Mouse (Mus musculus) midbrain, embryonic 10.5 days (tissue): Measurements from ENCODE around the gene Minar1. TPM values are rescaled to one million over a fixed set of nuclear protein-coding genes. Genes with fewer than 3 reads are reported as not detected.

ENCODE experiments used
- DNase-seq: peaks from one replicate; pipeline ENCODE4 v3.0.0-alpha.2; 2017; ENCODE audit warnings: low spot score
- H3K27ac ChIP-seq: fragments of 300-500 bp; sonication (generic); replicated peaks from 2 replicates; pipeline ENCODE4 v1.5.1; 2016; ENCODE audit warnings: mild to moderate bottlenecking
- H3K27me3 ChIP-seq: fragments of 300-500 bp; sonication (generic); 2 replicates; pipeline ENCODE4 v1.6.1; 2016; ENCODE audit warnings: low read depth, mild to moderate bottlenecking; ENCODE audit not compliant: poor library complexity, severe bottlenecking
- H3K36me3 ChIP-seq: fragments of 300-500 bp; sonication (generic); 2 replicates; pipeline ENCODE4 v1.6.1; 2016; ENCODE audit warnings: mild to moderate bottlenecking, moderate library complexity
- H3K4me1 ChIP-seq: fragments of 300-500 bp; sonication (generic); 2 replicates; pipeline ENCODE4 v1.6.1; 2016
- H3K4me3 ChIP-seq: fragments of 300-500 bp; sonication (generic); 2 replicates; pipeline ENCODE4 v1.5.1; 2016; ENCODE audit warnings: mild to moderate bottlenecking, moderate library complexity
- H3K9me3 ChIP-seq: fragments of 300-500 bp; sonication (generic); replicated peaks from 2 replicates; pipeline ENCODE4 v1.6.1; 2016; ENCODE audit warnings: mild to moderate bottlenecking
- WGBS: fragments of 180-500 bp; shearing (Covaris S2); methylation state at CpG from one replicate; pipeline ENCODE4 v1.1.7; 2016; 5-methylcytosine and 5-hydroxymethylcytosine counted together
- polyA plus RNA-seq: library from polyadenylated mRNA; unstranded; fragments of >200 nt; fragmentation: Nextera tagmentation; extraction: Ambion mirVana; gene quantifications from 2 replicates; pipeline ENCODE4 v1.2.1, GENCODE M21; 2016

The Minar1 gene
- polyA plus RNA-seq, 1 experiment from 2014 or later, result 0.06 TPM

GRCm38 (mm10) chr9:89601891-89602290, 21.0 kb downstream of the Minar1 start:
- Histone ChIP-seq H3K4me1 (no peaks in the 10 kb centered on the region), H3K9me3 (no peaks in the 10 kb centered on the region), H3K36me3 (no peaks in the 10 kb centered on the region), H3K27ac (no peak overlapping the region), H3K27me3 (no peaks in the 10 kb centered on the region), H3K4me3 (no peak overlapping the region)
- DNase-seq, result no peak
- WGBS, result 92% methylated on average over 9 of the region's 9 CpGs

GRCm38 (mm10) chr9:89600677-89601076, 22.2 kb downstream of the Minar1 start:
- Histone ChIP-seq H3K4me3 (no peak overlapping the region), H3K27me3 (no peaks in the 10 kb centered on the region), H3K9me3 (no peaks in the 10 kb centered on the region), H3K27ac (no peak overlapping the region), H3K36me3 (no peaks in the 10 kb centered on the region), H3K4me1 (no peaks in the 10 kb centered on the region)
- no peak for DNase-seq
- 94% methylated on average over 7 of the region's 7 CpGs for WGBS

- Histone ChIP-seq H3K27ac (no peak overlapping the region), H3K9me3 (no peaks in the 10 kb centered on the region), H3K36me3 (no peaks in the 10 kb centered on the region), H3K4me1 (no peaks in the 10 kb centered on the region), H3K27me3 (no peaks in the 10 kb centered on the region), H3K4me3 (no peak overlapping the region)
- DNase-seq, result no peak
- 71% methylated on average over 3 of the region's 3 CpGs for WGBS
Measured at GRCm38 (mm10) chr9:89597071-89597470, 25.9 kb downstream of the Minar1 start.

GRCm38 (mm10) chr9:89596392-89596791, 26.5 kb downstream of the Minar1 start:
- 90% methylated on average over 5 of the region's 5 CpGs for WGBS
- no peaks in the 10 kb centered on the region for H3K36me3 ChIP-seq
- no peak overlapping the region for H3K27ac ChIP-seq
- H3K4me1 ChIP-seq, result no peaks in the 10 kb centered on the region
- H3K27me3 ChIP-seq, result no peaks in the 10 kb centered on the region
- no peaks in the 10 kb centered on the region for H3K9me3 ChIP-seq
- H3K4me3 ChIP-seq, result no peak overlapping the region
- no peak for DNase-seq

- H3K9me3 ChIP-seq, result no peaks in the 10 kb centered on the region
- H3K36me3 ChIP-seq, result no peaks in the 10 kb centered on the region
- H3K4me1 ChIP-seq, result no peaks in the 10 kb centered on the region
- H3K27me3 ChIP-seq, result no peaks in the 10 kb centered on the region
- H3K27ac ChIP-seq, result no peak overlapping the region
- no peak overlapping the region for H3K4me3 ChIP-seq
- 89% methylated on average over 3 of the region's 3 CpGs for WGBS
- DNase-seq, result no peak
Measured at GRCm38 (mm10) chr9:89592391-89592790, 30.5 kb downstream of the Minar1 start.

DNA sequence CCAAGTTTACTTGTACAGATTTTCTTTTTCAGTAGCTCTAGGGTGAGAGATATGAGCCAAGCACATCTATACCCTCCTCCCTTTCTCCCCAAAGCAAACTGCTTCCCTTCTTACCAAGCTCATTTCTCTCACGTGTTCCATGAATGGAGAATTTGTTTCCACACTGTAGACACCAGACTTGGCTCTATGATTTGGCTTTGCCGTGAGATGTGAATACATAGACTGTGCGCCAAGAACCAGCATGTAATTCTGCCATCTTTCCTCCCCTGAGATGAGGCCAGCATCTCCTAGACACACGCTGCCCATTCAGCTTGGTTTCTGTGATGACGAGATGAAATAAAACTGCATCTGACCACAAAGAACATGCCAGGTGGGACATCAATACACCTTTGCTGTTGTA, 44.5 kb downstream of the Minar1 start:
- WGBS, result 93% methylated on average over 5 of the region's 5 CpGs

GRCm38 (mm10) chr9:89552663-89553062, 70.3 kb downstream of the Minar1 start:
- no peaks in the 10 kb centered on the region for H3K27me3 ChIP-seq
- no peaks in the 10 kb centered on the region for H3K9me3 ChIP-seq
- no peak overlapping the region for H3K27ac ChIP-seq
- DNase-seq, result no peak
- H3K4me1 ChIP-seq, result no peaks in the 10 kb centered on the region
- WGBS, result 91% methylated on average over 2 of the region's 2 CpGs
- no peaks in the 10 kb centered on the region for H3K36me3 ChIP-seq
- H3K4me3 ChIP-seq, result no peak overlapping the region

More for the DNA sequence above, 44.5 kb downstream of the Minar1 start:
- Histone ChIP-seq H3K27me3 (no peaks in the 10 kb centered on the region), H3K4me1 (no peaks in the 10 kb centered on the region), H3K9me3 (no peaks in the 10 kb centered on the region), H3K4me3 (no peak overlapping the region), H3K27ac (no peak overlapping the region), H3K36me3 (no peaks in the 10 kb centered on the region)
- no peak for DNase-seq

Other genes with a start within 250 kb of the Minar1 start
- 45.6 and 47.3 TPM in 2 replicates for gene Tmed3, start 81.9 kb upstream of the Minar1 start, polyA plus RNA-seq
- gene Ankrd34c, start 115.3 kb upstream of the Minar1 start, polyA plus RNA-seq, result not detected in 2 replicates